Mouse (Mus musculus) bone marrow macrophage, adult 2 months (primary cell): Measurements from ENCODE around the gene Gm21958.

Source experiments
- CTCF ChIP-seq: IDR thresholded peaks from 2 replicates; pipeline ENCODE4 v1.5.1; 2012; ENCODE audit warnings: low read depth, mild to moderate bottlenecking, low read length, moderate library complexity
- POLR2A ChIP-seq: IDR thresholded peaks from 2 replicates; pipeline ENCODE4 v1.6.1; 2012; ENCODE audit warnings: mild to moderate bottlenecking, low read depth, low read length, borderline replicate concordance

DNA sequence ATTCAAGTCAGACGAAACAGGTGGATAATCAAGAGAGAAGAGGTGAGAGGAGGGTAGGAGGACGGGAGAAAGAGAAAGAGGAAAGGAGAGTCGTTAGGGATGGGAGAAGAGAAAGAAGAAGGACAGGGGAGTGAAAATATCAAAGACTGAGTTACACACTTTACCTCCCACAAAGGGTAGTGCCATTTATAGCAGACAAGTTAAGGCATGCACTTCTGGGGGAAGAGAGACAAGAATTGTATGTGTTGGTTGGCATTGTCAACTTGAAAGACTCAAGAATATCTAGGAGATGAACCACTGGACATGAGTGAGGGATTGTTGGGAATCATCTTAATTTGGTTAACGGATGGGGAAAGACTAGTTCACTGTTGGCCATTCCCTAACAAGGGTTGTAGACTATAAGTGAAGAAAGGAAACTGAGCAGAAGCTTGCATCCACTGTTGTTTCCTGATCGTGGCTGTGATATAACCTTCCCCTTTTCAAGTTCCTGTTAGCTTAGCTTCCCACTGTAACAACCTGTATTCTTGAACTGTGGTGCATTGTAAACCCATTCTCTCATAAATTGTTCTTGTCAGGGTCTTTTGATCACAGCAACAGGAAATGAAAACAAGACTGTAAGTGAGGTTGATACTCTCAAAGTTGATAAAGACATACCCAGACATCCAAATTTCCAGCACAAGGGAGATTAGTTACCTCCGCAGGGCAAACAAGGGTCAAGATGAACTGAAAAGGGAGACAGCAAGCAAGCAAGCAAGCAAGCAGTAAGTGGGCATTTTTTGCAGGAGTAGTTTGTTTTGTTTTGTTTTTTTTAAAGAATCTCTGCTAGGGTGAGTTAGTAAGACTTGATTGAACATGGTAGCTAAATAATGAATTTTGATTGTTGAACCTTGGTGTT is 32.6 kb downstream of the Gm21958 start:
- TF ChIP-seq CTCF = no peak
- no peak for TF ChIP-seq POLR2A
